Mouse (Mus musculus): ENCODE results near the gene Ylpm1. TPM values are rescaled to one million over a fixed set of nuclear protein-coding genes. Genes with fewer than 3 reads are reported as not detected.

The Ylpm1 gene
- polyA plus RNA-seq, 1 experiment: 9.3 TPM

GRCm38 (mm10) chr12:85110011-85110697 lies 114.0 kb downstream of the Ylpm1 start:
- no peak for DNase-seq (ENCODE audit: low read depth)

- DNase-seq (ENCODE audit: low read depth): no peak
Measured at GRCm38 (mm10) chr12:85110698-85111592, 114.8 kb downstream of the Ylpm1 start, which contains the start of the genes Prox2 and Dlst. TSS of gene Prox2 (minus strand) at chr12:85110759. TSS of gene Dlst (plus strand) at chr12:85110833.

- DNase-seq (ENCODE audit: low read depth): no peak
Measured at GRCm38 (mm10) chr12:85112550-85113251, 116.6 kb downstream of the Ylpm1 start.

- no peak for DNase-seq (ENCODE audit: low read depth)
Measured at GRCm38 (mm10) chr12:85113337-85113736, 117.2 kb downstream of the Ylpm1 start.

GRCm38 (mm10) chr12:85113917-85114316 lies 117.8 kb downstream of the Ylpm1 start:
- DNase-seq (ENCODE audit: low read depth): no peak

- DNase-seq (ENCODE audit: low read depth): peak; percentile 82
Measured at GRCm38 (mm10) chr12:85115678-85116077, 119.6 kb downstream of the Ylpm1 start.

Other genes starting within 250 kb of the Ylpm1 start
- 1,124 and 1,189 TPM in 2 replicates for gene Npc2, start 223.2 kb upstream of the Ylpm1 start, polyA plus RNA-seq (2012; rRNA removed)
- 82.4 and 118 TPM in 2 replicates for gene Isca2, start 223.1 kb upstream of the Ylpm1 start, polyA plus RNA-seq (2012; rRNA removed)
- gene Ltbp2, start 119.8 kb upstream of the Ylpm1 start, polyA plus RNA-seq (2012; rRNA removed): 35.6 and 37.9 TPM in 2 replicates
- gene Fcf1, start 25.4 kb upstream of the Ylpm1 start, polyA plus RNA-seq (2012; rRNA removed): 42.6 and 56.9 TPM in 2 replicates
- 37.6 and 42.5 TPM in 2 replicates for gene Arel1, start 25.4 kb upstream of the Ylpm1 start, polyA plus RNA-seq (2012; rRNA removed)
- 3.0 and 3.4 TPM in 2 replicates for gene Prox2, start 114.4 kb downstream of the Ylpm1 start, polyA plus RNA-seq (2012; rRNA removed)
- 125 and 132 TPM in 2 replicates for gene Dlst, start 114.5 kb downstream of the Ylpm1 start, polyA plus RNA-seq (2012; rRNA removed)
- 1.6 and 1.9 TPM in 2 replicates for gene Rps6kl1, start 154.9 kb downstream of the Ylpm1 start, polyA plus RNA-seq (2012; rRNA removed)
- 26.8 and 32.7 TPM in 2 replicates for gene Pgf, start 181.5 kb downstream of the Ylpm1 start, polyA plus RNA-seq (2012; rRNA removed)
- gene Eif2b2, start 223.2 kb downstream of the Ylpm1 start, polyA plus RNA-seq (2012; rRNA removed): 111 and 189 TPM in 2 replicates